In the genomic region with DNA sequence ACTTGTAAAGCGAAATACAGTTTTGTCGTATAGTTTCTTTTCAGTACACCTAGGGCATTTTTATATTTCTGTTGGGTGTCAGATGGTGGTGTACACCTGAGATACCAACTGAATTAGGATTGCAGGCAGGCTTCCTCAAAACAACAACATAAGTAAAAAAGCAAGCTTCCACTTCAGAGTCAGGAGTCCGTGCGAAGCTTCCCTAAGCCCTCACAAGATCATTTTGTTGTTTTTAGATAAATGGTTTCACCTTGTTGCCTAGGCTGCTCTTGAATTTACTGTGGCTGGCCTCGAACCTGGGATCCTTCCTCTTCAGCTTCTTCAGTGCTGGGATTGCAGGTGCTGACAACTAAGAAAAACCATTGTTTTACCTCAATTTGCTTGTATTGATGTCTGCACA, we compare ENCODE assay signal across 8 mouse cellular contexts. TPM values are rescaled to one million over a fixed set of nuclear protein-coding genes. Genes with fewer than 3 reads are reported as not detected.
DNase-seq lines count a peak whose midpoint lies in the region; ATAC-seq and TF ChIP-seq lines count a peak whose summit lies in the region.

No protein-coding gene starts in this region.

- DNase-seq in kidney, postnatal 0 days (ENCODE audit: low spot score), result no peak
- DNase-seq in kidney, postnatal 25 days, result no peak
- DNase-seq in NIH3T3 (ENCODE audit: low read depth), result peak; percentile 12
- no peak for DNase-seq in midbrain, postnatal 0 days (ENCODE audit: low spot score)
- no peak for DNase-seq in cerebellum, adult 8-10 months
- no peak for DNase-seq in ovary, adult 18-20 months (ENCODE audit: low spot score)
- no peak for DNase-seq in ovary, postnatal 14 days (ENCODE audit: low spot score)

- H3K27ac ChIP-seq in kidney, postnatal 0 days, result no peak overlapping the region
- H3K27ac ChIP-seq in hindbrain, embryonic 12.5 days, result peak overlapping the region; percentile 100
- no peak overlapping the region for H3K27ac ChIP-seq in midbrain, postnatal 0 days (ENCODE audit: low read depth, low read length)

- H3K9ac ChIP-seq in kidney, postnatal 0 days (ENCODE audit: low read depth, low read length), result peak overlapping the region; percentile 100
- H3K9ac ChIP-seq in hindbrain, embryonic 12.5 days, result peak overlapping the region; percentile 91
- H3K9ac ChIP-seq in midbrain, postnatal 0 days (replicated peaks; ENCODE audit: low read length, poor library complexity, severe bottlenecking), result peak overlapping the region; percentile 99; the same call in 1 of the 2 replicates

- H3K4me2 ChIP-seq in kidney, postnatal 0 days (ENCODE audit: low read length), result peak overlapping the region; percentile 55
- H3K4me2 ChIP-seq in hindbrain, embryonic 12.5 days (replicated peaks), result peak overlapping the region; percentile 83
- H3K4me2 ChIP-seq in midbrain, postnatal 0 days (ENCODE audit: low read depth, low read length, poor library complexity, severe bottlenecking), result peak overlapping the region; percentile 64

- peak overlapping the region; percentile 99 for H3K4me3 ChIP-seq in kidney, postnatal 0 days (replicated peaks; ENCODE audit: low read depth, low read length)
- H3K4me3 ChIP-seq in hindbrain, embryonic 12.5 days, result peak overlapping the region; percentile 97
- peak overlapping the region; percentile 100 for H3K4me3 ChIP-seq in midbrain, postnatal 0 days (ENCODE audit: low read depth, low read length)

- H3K27me3 ChIP-seq in kidney, postnatal 0 days (ENCODE audit: insufficient read depth, low read length), result no peaks in the 10 kb centered on the region
- no peaks in the 10 kb centered on the region for H3K27me3 ChIP-seq in hindbrain, embryonic 12.5 days
- no peaks in the 10 kb centered on the region for H3K27me3 ChIP-seq in midbrain, postnatal 0 days (ENCODE audit: insufficient read depth, low read length)

- TF ChIP-seq CTCF in kidney, postnatal 0 days (IDR thresholded peaks at IDR 0.05; ENCODE audit: low read depth), result no peak
- TF ChIP-seq CTCF in midbrain, postnatal 0 days (IDR thresholded peaks at IDR 0.05), result no peak

- H3K9me3 ChIP-seq in kidney, postnatal 0 days (replicated peaks; ENCODE audit: low read length), result no peaks in the 10 kb centered on the region
- H3K9me3 ChIP-seq in hindbrain, embryonic 12.5 days (replicated peaks), result no peaks in the 10 kb centered on the region
- no peaks in the 10 kb centered on the region for H3K9me3 ChIP-seq in midbrain, postnatal 0 days (ENCODE audit: low read length)

- H3K36me3 ChIP-seq in kidney, postnatal 0 days (ENCODE audit: insufficient read depth, low read length), result no peaks in the 10 kb centered on the region
- no peaks in the 10 kb centered on the region for H3K36me3 ChIP-seq in hindbrain, embryonic 12.5 days
- no peaks in the 10 kb centered on the region for H3K36me3 ChIP-seq in midbrain, postnatal 0 days (ENCODE audit: insufficient read depth, low read length)

- H3K4me1 ChIP-seq in kidney, postnatal 0 days (replicated peaks; ENCODE audit: insufficient read depth, low read length), result peaks cover 14% of the 10 kb centered on the region
- peaks cover 26% of the 10 kb centered on the region for H3K4me1 ChIP-seq in hindbrain, embryonic 12.5 days
- peaks cover 16% of the 10 kb centered on the region for H3K4me1 ChIP-seq in midbrain, postnatal 0 days (ENCODE audit: insufficient read depth, low read length)

- 20% methylated on average over 5 of the region's 5 CpGs for WGBS in kidney, postnatal 0 days
- WGBS in hindbrain, embryonic 12.5 days, result 50% methylated on average over 5 of the region's 5 CpGs
- WGBS in midbrain, postnatal 0 days, result 28% methylated on average over 5 of the region's 5 CpGs

- no peak for ATAC-seq in kidney, postnatal 0 days (replicated peaks; ENCODE audit: low FRiP score, low read depth)
- ATAC-seq in hindbrain, embryonic 12.5 days (ENCODE audit: low FRiP score), result no peak
- no peak for ATAC-seq in midbrain, postnatal 0 days (ENCODE audit: low FRiP score)

RNA-seq across cellular contexts. Expression of a gene that starts 1.2 kb away (rescaled TPM):
- 23.7 and 24.5 TPM in 2 replicates for polyA plus RNA-seq in kidney, postnatal 0 days (2015; fragmentation: Nextera tagmentation; extraction: Ambion mirVana)
- 48.7 and 49.7 TPM in 2 replicates for polyA plus RNA-seq in hindbrain, embryonic 12.5 days (2016; fragmentation: Nextera tagmentation; extraction: Ambion mirVana)
- total RNA-seq in midbrain, postnatal 0 days (2014; rRNA removed), result 69.3 and 77.3 TPM in 2 replicates
- polyA plus RNA-seq in midbrain, postnatal 0 days (2015; fragmentation: Nextera tagmentation; extraction: Ambion mirVana), result 22.0 and 24.9 TPM in 2 replicates

RNA-seq across cellular contexts. Expression of a gene that starts 56.9 kb away (rescaled TPM):
- polyA plus RNA-seq in kidney, postnatal 0 days (2015; fragmentation: Nextera tagmentation; extraction: Ambion mirVana), result 1.2 and 1.5 TPM in 2 replicates
- 3.7 and 5.3 TPM in 2 replicates for polyA plus RNA-seq in hindbrain, embryonic 12.5 days (2016; fragmentation: Nextera tagmentation; extraction: Ambion mirVana)
- total RNA-seq in midbrain, postnatal 0 days (2014; rRNA removed), result 3.7 and 4.2 TPM in 2 replicates
- polyA plus RNA-seq in midbrain, postnatal 0 days (2015; fragmentation: Nextera tagmentation; extraction: Ambion mirVana), result 4.1 and 5.6 TPM in 2 replicates

RNA-seq across cellular contexts. Expression of a gene that starts 57.2 kb away (rescaled TPM):
- 5.6 and 5.8 TPM in 2 replicates for polyA plus RNA-seq in kidney, postnatal 0 days (2015; fragmentation: Nextera tagmentation; extraction: Ambion mirVana)
- polyA plus RNA-seq in hindbrain, embryonic 12.5 days (2016; fragmentation: Nextera tagmentation; extraction: Ambion mirVana), result 13.5 and 13.8 TPM in 2 replicates
- 39.7 and 40.1 TPM in 2 replicates for total RNA-seq in midbrain, postnatal 0 days (2014; rRNA removed)
- 25.9 and 27.4 TPM in 2 replicates for polyA plus RNA-seq in midbrain, postnatal 0 days (2015; fragmentation: Nextera tagmentation; extraction: Ambion mirVana)
